Mouse (Mus musculus) layer of hippocampus, adult 8-10 months (tissue): ENCODE measurements at regions not wholly inside any gene's neighbourhood (a gene's known extent, or its start where the extent isn't known, plus 50 kb on each side); places are given as distances from the start of the nearest gene placed in this dataset.

Source experiments
- DNase-seq, 2 experiments: peaks; one replicate each; pipeline ENCODE4 v3.0.0; 2022; ENCODE audit warnings: low spot score in 2 of 2

GRCm38 (mm10) chr8:25392766-25393166 is 568.6 kb upstream of the Adam5 start:
- no peak for DNase-seq

DNA sequence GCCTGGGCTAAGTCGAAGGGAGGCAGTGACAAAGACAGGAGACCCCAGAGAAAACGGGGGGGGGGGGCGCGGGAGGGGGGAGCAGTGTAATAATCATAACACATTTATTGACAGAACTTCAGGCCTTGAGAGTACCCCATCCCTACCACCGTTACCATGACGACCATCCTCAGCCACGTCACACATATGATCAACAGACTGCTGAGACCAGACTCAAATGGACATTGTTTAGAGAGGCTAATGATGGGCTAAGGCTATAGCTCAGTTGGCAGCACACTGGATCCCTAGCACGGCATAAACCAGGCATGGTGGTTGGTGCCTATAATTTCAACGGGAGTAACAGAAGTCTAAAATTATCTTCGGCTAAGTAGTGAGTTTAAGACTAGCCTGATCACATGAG is 565.8 kb upstream of the Adam5 start:
- DNase-seq = no peak

DNA sequence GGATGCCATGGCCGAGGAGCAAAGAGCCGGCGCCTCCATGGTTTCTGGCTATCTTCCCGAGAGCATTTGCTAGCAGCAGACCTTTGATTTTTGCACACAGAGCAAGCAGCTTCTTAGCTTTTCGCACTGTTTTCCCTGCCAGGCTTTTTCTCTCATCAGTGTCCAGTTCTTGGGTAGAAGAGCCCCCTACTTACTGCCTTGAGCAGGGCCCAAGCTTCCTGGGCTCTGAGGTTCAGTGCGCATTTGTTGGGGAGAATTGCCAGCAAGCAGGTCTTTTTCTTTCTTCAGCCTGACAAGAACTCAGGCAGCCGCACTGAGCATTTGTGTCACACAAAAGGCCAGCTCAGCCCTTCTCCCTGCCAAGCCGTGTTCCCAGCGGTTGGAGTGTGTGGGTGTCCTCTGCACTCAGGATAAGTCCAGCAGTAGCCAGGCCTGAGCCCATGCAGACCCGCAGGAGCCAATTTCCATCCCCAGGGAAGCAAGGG is 565.2 kb upstream of the Adam5 start:
- DNase-seq = peak; percentile 44 to 48

DNA sequence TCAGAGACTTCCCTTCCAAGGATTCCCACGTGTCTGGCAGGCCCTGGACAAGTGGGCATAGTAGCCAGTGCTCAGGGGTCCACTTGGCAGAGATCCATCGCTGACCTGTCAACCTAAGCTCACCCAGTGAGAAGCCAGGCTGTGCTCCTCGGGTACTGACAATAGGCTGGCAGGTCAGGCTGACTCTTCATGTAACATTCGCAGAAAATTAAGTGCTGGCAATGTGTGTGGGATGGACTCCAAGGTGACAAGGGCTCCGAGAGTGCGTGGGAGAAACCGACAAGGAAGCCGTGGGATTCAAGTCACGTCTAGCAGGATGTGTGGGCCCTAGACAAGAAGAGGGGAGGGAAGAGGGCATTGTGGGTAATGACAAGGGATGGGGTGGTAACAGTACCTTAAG is 564.6 kb upstream of the Adam5 start:
- DNase-seq = no peak

DNA sequence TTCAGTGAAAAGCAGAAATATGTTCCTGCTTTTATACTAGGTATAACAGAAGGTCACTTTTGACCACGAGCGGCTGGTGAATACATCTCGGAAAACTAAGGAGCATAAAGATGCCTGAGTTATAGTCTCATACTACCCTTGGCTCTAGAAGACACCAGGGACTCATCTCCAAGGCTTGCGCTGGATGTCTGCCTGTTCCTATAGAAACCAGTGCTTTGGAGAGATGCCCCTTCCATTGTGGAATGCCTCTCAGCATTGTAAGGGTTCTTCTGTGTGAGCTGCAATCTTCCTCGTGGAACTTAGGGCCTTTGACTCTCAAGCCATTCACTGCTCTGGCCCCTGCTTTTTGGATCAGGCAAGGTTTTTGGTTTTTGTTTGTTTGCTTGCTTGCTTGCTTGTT is 561.0 kb upstream of the Adam5 start:
- DNase-seq = no peak

GRCm38 (mm10) chr8:25384591-25384990 is 560.4 kb upstream of the Adam5 start:
- DNase-seq = no peak

- DNase-seq = no peak
Observed at GRCm38 (mm10) chr8:25373276-25373675, 549.1 kb upstream of the Adam5 start.

DNA sequence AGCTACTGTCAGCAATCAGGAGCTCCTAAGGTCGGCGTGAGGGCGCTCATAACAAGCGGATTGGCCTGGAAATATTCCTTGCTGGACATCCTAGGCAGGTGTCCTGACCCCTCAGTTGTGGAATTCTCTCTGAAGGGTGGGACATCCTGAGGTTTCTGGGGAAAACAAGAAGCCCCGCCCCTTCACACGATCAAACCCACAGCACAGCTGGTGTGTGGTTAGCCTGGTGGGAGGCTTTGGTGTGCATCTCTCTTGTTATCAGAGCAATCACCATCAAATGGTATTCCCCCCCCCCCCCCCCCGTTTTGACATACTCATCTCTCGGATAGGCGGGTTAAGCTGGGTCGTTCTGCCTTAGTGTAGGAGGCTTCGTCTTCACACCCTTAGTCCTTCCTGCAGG is 546.8 kb upstream of the Adam5 start:
- no peak for DNase-seq

- no peak for DNase-seq
Observed at GRCm38 (mm10) chr8:25369331-25369730, 545.2 kb upstream of the Adam5 start.

DNA sequence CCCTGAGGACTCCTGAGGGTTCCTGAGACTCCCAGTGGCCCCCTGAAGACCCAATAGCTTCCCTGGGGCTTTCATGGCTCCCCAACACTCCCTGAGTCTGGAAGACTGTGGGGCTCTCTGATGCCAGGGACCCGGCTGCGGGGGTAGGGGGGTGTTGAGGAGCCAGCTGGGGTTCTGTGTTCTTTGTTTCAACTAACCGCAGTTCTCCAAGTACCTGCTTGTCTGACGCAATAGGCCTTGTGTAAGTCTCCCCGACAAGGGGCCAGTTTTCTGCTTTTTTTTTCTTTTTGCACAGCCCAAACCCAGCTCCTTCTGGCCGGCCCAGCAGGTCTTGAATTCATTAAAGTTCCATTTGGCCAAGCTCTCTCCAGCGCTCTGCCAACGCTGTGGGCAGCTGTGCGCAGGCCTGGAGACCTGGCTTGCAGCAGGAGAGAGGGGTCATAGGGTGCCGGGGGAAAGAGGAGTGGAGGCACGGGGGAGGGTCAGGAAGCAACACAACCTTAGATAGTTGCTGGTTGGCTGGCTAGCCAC is 544.5 kb upstream of the Adam5 start:
- peak; percentile 44 to 50 for DNase-seq

DNA sequence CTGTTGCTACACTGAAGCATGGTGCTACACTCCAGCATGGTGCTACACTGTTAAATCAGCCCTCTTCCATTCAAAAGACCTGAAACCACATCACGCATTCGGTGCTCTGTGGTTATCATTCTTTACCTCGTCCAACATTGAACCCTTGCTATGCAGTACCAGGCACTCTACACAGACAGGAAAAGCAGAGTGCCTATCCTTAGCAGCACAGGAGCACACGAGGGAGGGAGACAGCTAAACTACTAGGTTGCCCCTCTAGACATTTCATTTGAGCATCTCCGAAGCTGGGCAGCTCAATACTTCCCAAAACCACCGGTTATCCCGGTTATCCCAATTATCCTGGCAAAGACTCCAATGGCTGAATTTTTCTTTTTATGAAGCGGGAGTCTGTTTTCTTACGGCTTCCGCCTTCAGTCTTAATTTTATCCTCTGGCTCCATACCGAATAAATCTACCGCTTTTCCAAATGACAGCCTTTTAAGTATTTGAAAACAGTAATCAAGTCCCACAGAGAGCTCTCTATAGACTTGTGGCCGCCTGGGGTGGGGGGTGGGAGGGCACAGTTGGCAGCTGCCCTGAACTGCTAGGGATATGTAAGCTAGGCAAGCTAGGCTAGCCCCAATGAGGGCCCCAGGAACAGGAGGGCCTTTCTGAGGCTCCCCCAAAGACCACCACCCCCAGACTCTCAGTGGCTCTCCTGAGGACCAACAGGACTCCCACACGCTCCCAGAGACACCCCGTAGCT is 543.8 kb upstream of the Adam5 start:
- DNase-seq = no peak

- DNase-seq = peak; percentile 28
Observed at GRCm38 (mm10) chr8:25366181-25366580, 542.0 kb upstream of the Adam5 start.

DNA sequence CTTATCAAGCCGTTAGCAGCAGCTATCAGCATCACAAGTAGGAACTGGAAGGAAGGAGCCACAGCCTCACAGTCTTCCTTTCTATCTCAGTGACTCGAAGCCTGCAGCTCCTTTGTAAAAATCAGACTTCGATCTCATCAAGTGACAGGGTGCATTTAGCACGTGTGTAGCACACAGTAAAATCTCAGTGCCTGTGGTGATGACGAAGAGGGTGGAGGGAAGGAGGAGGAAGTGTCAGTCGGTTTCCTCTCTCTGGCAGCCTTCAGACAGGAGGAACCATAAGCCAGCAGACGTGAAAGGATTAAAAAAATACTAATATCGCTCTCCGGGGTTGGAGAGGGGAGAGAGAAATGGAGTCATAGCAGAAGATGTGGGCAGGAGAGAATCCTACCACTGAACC is 538.5 kb upstream of the Adam5 start:
- no peak for DNase-seq

- no peak for DNase-seq
Observed at GRCm38 (mm10) chr8:25362146-25362545, 538.0 kb upstream of the Adam5 start.

- DNase-seq = no peak
Observed at GRCm38 (mm10) chr8:25361420-25361819, 537.3 kb upstream of the Adam5 start.

GRCm38 (mm10) chr8:25358539-25359165 is 534.5 kb upstream of the Adam5 start:
- peak; percentile 79 to 87 for DNase-seq

DNA sequence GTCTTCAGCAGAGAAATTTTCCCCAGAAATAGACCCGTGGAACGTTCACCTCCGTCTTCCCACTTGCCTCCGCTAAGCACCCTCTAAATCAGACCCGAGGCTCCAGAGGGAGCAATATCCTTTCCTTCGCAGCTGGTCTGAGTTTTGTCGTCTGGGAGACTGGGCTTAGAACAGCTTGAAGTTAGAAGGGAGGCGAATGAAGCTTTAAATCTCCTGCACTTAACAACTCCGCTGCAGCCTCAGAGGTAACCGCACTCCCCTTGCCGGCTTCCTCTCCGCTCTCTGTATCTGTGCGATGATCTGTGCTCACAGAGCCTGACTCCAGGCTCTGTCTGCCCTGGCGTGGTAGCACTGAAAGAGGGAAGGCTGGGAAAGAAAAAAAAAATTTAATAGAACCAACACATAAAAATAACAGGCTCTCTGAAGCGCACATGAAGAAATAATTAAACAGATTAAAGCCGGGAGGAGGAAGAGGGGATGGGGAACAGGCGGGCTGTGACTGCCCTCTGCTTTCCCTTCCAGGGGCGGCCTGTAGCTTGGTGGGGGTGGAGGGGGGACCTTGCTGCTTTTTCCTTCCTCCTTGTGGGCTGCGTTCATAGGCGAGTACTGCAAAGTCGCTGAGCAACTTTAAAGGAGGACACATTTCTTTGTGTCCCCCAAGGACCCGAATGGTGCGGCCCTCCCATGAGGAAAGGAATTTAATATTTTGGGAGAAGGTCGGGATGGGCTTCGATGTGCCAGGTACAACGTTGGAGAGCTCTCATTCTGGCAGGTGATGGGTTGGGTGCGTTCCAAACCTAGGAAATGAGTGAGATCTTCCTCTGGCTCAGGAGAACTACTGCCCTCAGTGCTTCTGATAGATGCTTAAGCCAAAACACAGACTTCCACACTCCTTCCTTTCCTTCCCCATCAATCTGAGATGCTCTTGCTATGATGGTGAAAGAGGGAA is 529.9 kb upstream of the Adam5 start:
- DNase-seq = no peak

GRCm38 (mm10) chr8:25353405-25353804 is 529.2 kb upstream of the Adam5 start:
- no peak for DNase-seq

DNA sequence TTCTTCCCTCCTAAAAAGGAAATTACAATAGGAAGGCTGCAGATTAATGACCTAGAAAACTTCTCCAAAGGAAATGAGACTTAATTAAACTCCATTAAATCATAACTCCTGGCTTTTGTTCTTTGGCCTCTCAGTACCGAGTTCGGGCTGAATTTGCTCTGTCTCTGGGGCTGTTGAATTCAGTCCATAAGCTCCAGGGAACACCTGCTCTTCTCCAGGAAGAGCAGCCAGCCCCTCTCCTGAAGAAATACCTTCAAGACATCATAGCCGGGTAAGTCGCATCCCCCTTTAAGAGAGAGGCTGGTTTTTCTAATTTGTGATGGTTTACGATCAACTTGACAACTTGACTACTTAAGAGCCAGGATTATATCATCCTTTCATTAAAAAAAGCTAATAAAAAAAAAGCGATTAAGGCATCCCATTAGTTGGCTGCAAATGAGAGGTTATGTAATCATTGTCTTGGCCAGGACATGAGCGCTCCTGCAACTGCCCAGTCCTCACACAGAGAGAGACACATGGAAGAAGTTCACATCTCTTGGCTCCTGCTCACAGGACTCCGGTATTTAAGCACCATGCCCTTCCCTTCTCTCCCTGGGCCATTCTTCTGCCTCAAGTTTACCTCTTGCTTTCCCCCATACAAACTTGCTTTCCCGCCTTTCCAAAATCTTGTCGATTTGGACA is 524.0 kb upstream of the Adam5 start:
- DNase-seq = no peak

- DNase-seq = no peak
Observed at GRCm38 (mm10) chr8:25343160-25343602, 519.0 kb upstream of the Adam5 start.

DNA sequence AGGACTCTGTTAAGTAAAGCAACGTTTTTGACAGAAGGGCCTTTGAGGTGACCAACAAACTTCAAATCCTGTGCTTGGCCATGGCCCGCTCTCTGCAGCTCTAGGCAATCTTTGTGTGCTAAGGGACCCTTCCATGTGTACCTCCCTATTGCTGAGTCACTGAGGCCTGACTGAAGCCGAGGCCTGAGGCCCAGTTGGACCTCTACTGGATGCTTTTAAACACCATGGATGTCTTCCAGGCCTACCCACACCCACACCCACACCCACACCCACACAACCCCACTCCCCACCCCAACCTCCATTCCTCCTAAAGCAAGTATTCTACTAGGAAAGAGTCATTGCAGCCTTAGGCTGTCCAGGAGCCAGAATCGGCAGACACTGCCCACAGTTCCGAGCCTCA is 518.3 kb upstream of the Adam5 start:
- DNase-seq = no peak
